Mouse (Mus musculus) midbrain, embryonic 10.5 days (tissue): Measurements from ENCODE around the gene Mrgprd. TPM values are rescaled to one million over a fixed set of nuclear protein-coding genes. Genes with fewer than 3 reads are reported as not detected.

Experiments
- DNase-seq: peaks from one replicate; pipeline ENCODE4 v3.0.0-alpha.2; 2017; ENCODE audit warnings: low spot score
- H3K27ac ChIP-seq: fragments of 300-500 bp; sonication (generic); replicated peaks from 2 replicates; pipeline ENCODE4 v1.5.1; 2016; ENCODE audit warnings: mild to moderate bottlenecking
- H3K27me3 ChIP-seq: fragments of 300-500 bp; sonication (generic); 2 replicates; pipeline ENCODE4 v1.6.1; 2016; ENCODE audit warnings: low read depth, mild to moderate bottlenecking; ENCODE audit not compliant: poor library complexity, severe bottlenecking
- H3K36me3 ChIP-seq: fragments of 300-500 bp; sonication (generic); 2 replicates; pipeline ENCODE4 v1.6.1; 2016; ENCODE audit warnings: mild to moderate bottlenecking, moderate library complexity
- H3K4me1 ChIP-seq: fragments of 300-500 bp; sonication (generic); 2 replicates; pipeline ENCODE4 v1.6.1; 2016
- H3K4me3 ChIP-seq: fragments of 300-500 bp; sonication (generic); 2 replicates; pipeline ENCODE4 v1.5.1; 2016; ENCODE audit warnings: mild to moderate bottlenecking, moderate library complexity
- H3K9me3 ChIP-seq: fragments of 300-500 bp; sonication (generic); replicated peaks from 2 replicates; pipeline ENCODE4 v1.6.1; 2016; ENCODE audit warnings: mild to moderate bottlenecking
- WGBS: fragments of 180-500 bp; shearing (Covaris S2); methylation state at CpG from one replicate; pipeline ENCODE4 v1.1.7; 2016; 5-methylcytosine and 5-hydroxymethylcytosine counted together
- polyA plus RNA-seq: library from polyadenylated mRNA; unstranded; fragments of >200 nt; fragmentation: Nextera tagmentation; extraction: Ambion mirVana; gene quantifications from 2 replicates; pipeline ENCODE4 v1.2.1, GENCODE M21; 2016

Mrgprd gene
- polyA plus RNA-seq, 1 experiment from 2014 or later = not detected

DNA sequence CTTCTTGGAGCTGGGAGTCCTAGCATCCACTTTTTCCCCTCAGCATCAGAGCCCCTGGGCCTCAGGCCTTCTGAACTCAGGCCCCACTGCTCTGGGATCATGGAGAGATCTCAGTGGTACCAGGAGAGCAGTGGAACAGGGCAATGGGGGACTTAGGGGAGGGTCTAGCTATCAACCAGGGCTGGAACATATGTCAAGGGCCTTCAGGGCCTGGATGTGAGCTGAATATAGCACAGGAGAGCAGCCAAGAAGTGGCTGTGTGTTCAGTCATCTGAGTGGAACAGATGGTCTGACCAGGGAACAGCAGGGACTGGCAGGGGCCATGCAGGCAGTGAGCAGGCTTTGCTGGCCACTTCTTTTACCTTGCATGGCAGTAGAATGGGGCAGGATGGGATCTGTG is 20.6 kb downstream of the Mrgprd start:
- DNase-seq = no peak
- Histone ChIP-seq H3K27ac (no peak overlapping the region), H3K4me1 (no peaks in the 10 kb centered on the region)

DNA sequence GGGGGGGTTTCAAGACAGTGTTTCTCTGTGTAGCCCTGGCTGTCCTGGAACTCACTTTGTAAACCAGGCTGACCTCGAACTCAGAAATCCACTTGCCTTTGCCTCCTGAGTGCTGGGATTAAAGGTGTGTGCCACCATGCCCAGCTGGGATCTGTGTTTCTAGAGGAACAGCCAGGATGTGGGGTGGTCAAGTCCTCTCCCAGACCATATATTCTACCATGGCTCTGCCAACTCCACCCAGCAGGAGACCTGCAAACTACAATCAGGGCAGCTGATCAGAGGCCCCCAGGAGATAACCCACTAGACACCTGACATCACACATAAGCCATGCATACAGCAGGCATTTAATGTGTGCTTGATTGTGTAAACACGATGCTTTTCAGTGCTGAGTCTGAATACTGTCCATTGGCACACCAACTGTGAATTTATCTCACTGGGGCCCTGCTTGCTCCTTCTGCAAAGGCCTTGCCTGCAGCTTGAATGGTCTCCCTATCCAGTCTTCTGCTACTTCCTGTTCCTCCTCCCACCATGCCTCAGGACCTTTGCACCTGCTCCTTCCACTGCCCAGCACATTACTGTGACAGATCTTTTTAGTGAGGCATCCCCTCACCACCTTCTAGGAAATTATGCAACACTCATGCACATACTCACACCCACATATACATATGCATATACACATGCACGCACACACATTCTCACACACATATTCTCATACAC is 21.1 kb downstream of the Mrgprd start:
- DNase-seq = no peak
- Histone ChIP-seq H3K4me3 (no peak overlapping the region), H3K4me1 (no peaks in the 10 kb centered on the region), H3K9me3 (no peaks in the 10 kb centered on the region), H3K36me3 (no peaks in the 10 kb centered on the region), H3K27me3 (no peaks in the 10 kb centered on the region), H3K27ac (no peak overlapping the region)
- 85% methylated on average over 3 of the region's 3 CpGs for WGBS

More for the DNA sequence above, 20.6 kb downstream of the Mrgprd start:
- no peak overlapping the region for H3K4me3 ChIP-seq
- H3K9me3 ChIP-seq = no peaks in the 10 kb centered on the region
- no peaks in the 10 kb centered on the region for H3K27me3 ChIP-seq
- no peaks in the 10 kb centered on the region for H3K36me3 ChIP-seq

DNA sequence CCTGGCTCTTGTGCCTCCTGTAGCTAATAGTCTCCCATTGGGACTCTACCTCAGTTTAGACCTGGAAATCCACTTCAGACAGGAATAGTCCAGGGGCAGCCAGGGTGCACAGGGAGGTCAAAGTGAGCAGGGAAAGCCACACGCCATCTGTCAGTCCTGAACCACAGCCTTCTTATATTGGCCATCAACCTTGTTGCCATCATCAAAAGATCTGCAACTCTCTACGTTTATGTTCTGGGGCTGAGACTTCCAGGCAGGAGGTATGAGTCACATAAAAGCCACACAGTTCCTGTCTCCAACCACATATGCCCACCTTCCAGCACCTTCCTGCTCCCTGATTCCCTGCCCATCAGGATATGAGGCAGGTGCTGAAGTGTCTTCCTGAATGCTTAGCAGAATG is 23.3 kb downstream of the Mrgprd start:
- H3K36me3 ChIP-seq = no peaks in the 10 kb centered on the region
- WGBS = 85% methylated on average over 2 of the region's 2 CpGs
- H3K9me3 ChIP-seq = no peaks in the 10 kb centered on the region
- no peak overlapping the region for H3K27ac ChIP-seq
- no peaks in the 10 kb centered on the region for H3K27me3 ChIP-seq
- no peak for DNase-seq
- no peak overlapping the region for H3K4me3 ChIP-seq
- no peaks in the 10 kb centered on the region for H3K4me1 ChIP-seq

DNA sequence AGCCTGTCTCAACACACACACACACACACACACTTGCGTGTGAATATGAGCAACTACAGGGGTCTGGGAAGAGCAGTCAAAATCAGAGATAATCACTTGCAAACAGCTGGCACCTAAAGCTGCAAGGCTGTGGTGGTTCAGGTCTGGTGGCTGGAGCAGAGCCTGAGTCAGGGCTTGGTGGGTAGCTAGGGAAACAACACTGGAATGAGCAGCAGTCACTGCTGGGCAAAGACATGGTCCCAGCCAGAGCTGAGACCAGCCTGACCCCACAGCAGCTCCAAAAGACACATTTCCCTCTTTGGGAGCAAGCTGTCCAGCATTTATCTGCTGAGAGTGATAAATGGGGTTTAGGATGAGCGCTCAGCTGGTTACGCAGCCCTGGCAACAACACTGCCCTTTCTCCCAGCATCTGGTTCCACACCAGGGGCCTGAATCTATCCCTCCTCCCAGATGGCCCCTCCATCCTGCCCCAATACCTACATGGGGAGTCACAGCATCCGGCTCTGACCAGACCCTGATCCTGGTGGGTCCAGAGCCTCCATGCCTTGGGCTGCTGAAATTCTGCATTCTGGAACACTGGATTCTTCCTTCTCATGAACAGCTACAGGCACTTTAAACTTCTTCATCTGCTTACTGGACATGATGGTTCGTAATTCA is 25.7 kb downstream of the Mrgprd start:
- no peaks in the 10 kb centered on the region for H3K36me3 ChIP-seq
- no peak overlapping the region for H3K27ac ChIP-seq
- H3K9me3 ChIP-seq = no peaks in the 10 kb centered on the region
- no peak for DNase-seq
- no peaks in the 10 kb centered on the region for H3K27me3 ChIP-seq
- 88% methylated on average over 5 of the region's 5 CpGs for WGBS
- H3K4me1 ChIP-seq = no peaks in the 10 kb centered on the region
- no peak overlapping the region for H3K4me3 ChIP-seq

Other genes starting within 250 kb of the Mrgprd start
- 0.57 TPM in 1 of 2 replicates, not detected in the other for gene 1810010D01Rik, start 106.7 kb upstream of the Mrgprd start, polyA plus RNA-seq
- gene Tpcn2, start 30.8 kb upstream of the Mrgprd start, polyA plus RNA-seq = 5.4 and 6.8 TPM in 2 replicates
- gene Mrgprf, start 14.0 kb upstream of the Mrgprd start, polyA plus RNA-seq = 0.37 and 0.63 TPM in 2 replicates